Mouse (Mus musculus): ENCODE data around the gene Fastk. TPM values are rescaled to one million over a fixed set of nuclear protein-coding genes. Genes with fewer than 3 reads are reported as not detected.

The Fastk gene
- polyA plus RNA-seq, 1 experiment from 2014 or later = 143 TPM

- Histone ChIP-seq H3K9ac (replicated peaks; ENCODE audit: low read length) (peak overlapping the region; percentile 95), H3K27ac (ENCODE audit: low read length) (no peak overlapping the region), H3K4me1 (ENCODE audit: insufficient read depth, low read length) (peaks cover 25% of the 10 kb centered on the region), H3K4me2 (replicated peaks; ENCODE audit: low read depth, low read length) (peak overlapping the region; percentile 90), H3K4me3 (ENCODE audit: low read length) (peak overlapping the region; percentile 98), H3K36me3 (ENCODE audit: insufficient read depth, low read length) (peaks cover 41% of the 10 kb centered on the region), H3K9me3 (ENCODE audit: low read length) (no peaks in the 10 kb centered on the region), H3K27me3 (ENCODE audit: insufficient read depth, low read length) (no peaks in the 10 kb centered on the region)
- WGBS = 85% methylated on average over 12 of the region's 12 CpGs
- no peak for ATAC-seq (ENCODE audit: low FRiP score, low TSS enrichment)
Measured at GRCm38 (mm10) chr5:24443927-24444326, 1.2 kb downstream of the Fastk start.

GRCm38 (mm10) chr5:24443204-24443603 is 1.9 kb downstream of the Fastk start:
- peaks cover 47% of the 10 kb centered on the region for H3K36me3 ChIP-seq (ENCODE audit: insufficient read depth, low read length)
- 91% methylated on average over 7 of the region's 7 CpGs for WGBS
- H3K4me3 ChIP-seq (ENCODE audit: low read length) = no peak overlapping the region

GRCm38 (mm10) chr5:24442029-24442428 is 3.1 kb downstream of the Fastk start:
- Histone ChIP-seq H3K4me1 (ENCODE audit: insufficient read depth, low read length) (peaks cover 20% of the 10 kb centered on the region), H3K4me3 (ENCODE audit: low read length) (no peak overlapping the region), H3K9me3 (ENCODE audit: low read length) (no peaks in the 10 kb centered on the region), H3K36me3 (ENCODE audit: insufficient read depth, low read length) (peaks cover 52% of the 10 kb centered on the region), H3K27me3 (ENCODE audit: insufficient read depth, low read length) (no peaks in the 10 kb centered on the region), H3K9ac (replicated peaks; ENCODE audit: low read length) (no peak overlapping the region), H3K4me2 (replicated peaks; ENCODE audit: low read depth, low read length) (no peak overlapping the region), H3K27ac (ENCODE audit: low read length) (no peak overlapping the region)
- WGBS = 82% methylated on average over 9 of the region's 9 CpGs
- no peak for ATAC-seq (ENCODE audit: low FRiP score, low TSS enrichment)

More at GRCm38 (mm10) chr5:24443204-24443603, 1.9 kb downstream of the Fastk start:
- Histone ChIP-seq H3K9ac (replicated peaks; ENCODE audit: low read length) (no peak overlapping the region), H3K4me2 (replicated peaks; ENCODE audit: low read depth, low read length) (no peak overlapping the region), H3K27ac (ENCODE audit: low read length) (no peak overlapping the region), H3K9me3 (ENCODE audit: low read length) (no peaks in the 10 kb centered on the region), H3K27me3 (ENCODE audit: insufficient read depth, low read length) (no peaks in the 10 kb centered on the region), H3K4me1 (ENCODE audit: insufficient read depth, low read length) (peaks cover 25% of the 10 kb centered on the region)
- no peak for ATAC-seq (ENCODE audit: low FRiP score, low TSS enrichment)

- no peak for ATAC-seq (ENCODE audit: low FRiP score, low TSS enrichment)
- no peak overlapping the region for H3K27ac ChIP-seq (ENCODE audit: low read length)
- H3K27me3 ChIP-seq (ENCODE audit: insufficient read depth, low read length) = no peaks in the 10 kb centered on the region
- H3K4me3 ChIP-seq (ENCODE audit: low read length) = no peak overlapping the region
- H3K4me2 ChIP-seq (replicated peaks; ENCODE audit: low read depth, low read length) = no peak overlapping the region
- H3K9ac ChIP-seq (replicated peaks; ENCODE audit: low read length) = no peak overlapping the region
- H3K9me3 ChIP-seq (ENCODE audit: low read length) = no peaks in the 10 kb centered on the region
- H3K4me1 ChIP-seq (ENCODE audit: insufficient read depth, low read length) = peaks cover 17% of the 10 kb centered on the region
- 90% methylated on average over 8 of the region's 8 CpGs for WGBS
- H3K36me3 ChIP-seq (ENCODE audit: insufficient read depth, low read length) = peaks cover 61% of the 10 kb centered on the region
Measured at GRCm38 (mm10) chr5:24441187-24441586, 3.9 kb downstream of the Fastk start.

- Histone ChIP-seq H3K9me3 (ENCODE audit: low read length) (no peaks in the 10 kb centered on the region), H3K4me3 (ENCODE audit: low read length) (no peak overlapping the region), H3K27ac (ENCODE audit: low read length) (no peak overlapping the region), H3K4me2 (replicated peaks; ENCODE audit: low read depth, low read length) (no peak overlapping the region), H3K27me3 (ENCODE audit: insufficient read depth, low read length) (no peaks in the 10 kb centered on the region), H3K36me3 (ENCODE audit: insufficient read depth, low read length) (peaks cover 89% of the 10 kb centered on the region), H3K9ac (replicated peaks; ENCODE audit: low read length) (no peak overlapping the region), H3K4me1 (ENCODE audit: insufficient read depth, low read length) (peaks cover 3% of the 10 kb centered on the region)
- ATAC-seq (ENCODE audit: low FRiP score, low TSS enrichment) = no peak
- 94% methylated on average over 8 of the region's 8 CpGs for WGBS
Measured at GRCm38 (mm10) chr5:24433993-24434392, 11.1 kb downstream of the Fastk start.

- no peaks in the 10 kb centered on the region for H3K9me3 ChIP-seq (ENCODE audit: low read length)
- H3K27me3 ChIP-seq (ENCODE audit: insufficient read depth, low read length) = no peaks in the 10 kb centered on the region
- H3K27ac ChIP-seq (ENCODE audit: low read length) = peak overlapping the region; percentile 79
- peak overlapping the region; percentile 53 for H3K9ac ChIP-seq (replicated peaks; ENCODE audit: low read length)
- peak overlapping the region; percentile 37 for H3K4me3 ChIP-seq (ENCODE audit: low read length)
- 27% methylated on average over 9 of the region's 9 CpGs for WGBS
- peaks cover 43% of the 10 kb centered on the region for H3K36me3 ChIP-seq (ENCODE audit: insufficient read depth, low read length)
- H3K4me1 ChIP-seq (ENCODE audit: insufficient read depth, low read length) = peaks cover 45% of the 10 kb centered on the region
- peak overlapping the region; percentile 81 for H3K4me2 ChIP-seq (replicated peaks; ENCODE audit: low read depth, low read length)
- no peak for ATAC-seq (ENCODE audit: low FRiP score, low TSS enrichment)
Measured at GRCm38 (mm10) chr5:24428596-24428995, 16.5 kb downstream of the Fastk start.

GRCm38 (mm10) chr5:24427981-24428402 is 17.1 kb downstream of the Fastk start:
- peaks cover 45% of the 10 kb centered on the region for H3K4me1 ChIP-seq (ENCODE audit: insufficient read depth, low read length)
- H3K4me3 ChIP-seq (ENCODE audit: low read length) = peak overlapping the region; percentile 37
- H3K27ac ChIP-seq (ENCODE audit: low read length) = peak overlapping the region; percentile 79
- WGBS = 13% methylated on average over 15 of the region's 15 CpGs
- peak overlapping the region; percentile 81 for H3K4me2 ChIP-seq (replicated peaks; ENCODE audit: low read depth, low read length)
- H3K27me3 ChIP-seq (ENCODE audit: insufficient read depth, low read length) = no peaks in the 10 kb centered on the region
- peak overlapping the region; percentile 53 for H3K9ac ChIP-seq (replicated peaks; ENCODE audit: low read length)
- no peaks in the 10 kb centered on the region for H3K9me3 ChIP-seq (ENCODE audit: low read length)
- peak; percentile 43 for ATAC-seq (ENCODE audit: low FRiP score, low TSS enrichment)
- peaks cover 38% of the 10 kb centered on the region for H3K36me3 ChIP-seq (ENCODE audit: insufficient read depth, low read length)

- WGBS = 21% methylated on average over 12 of the region's 12 CpGs
Measured at GRCm38 (mm10) chr5:24427285-24427633, 17.8 kb downstream of the Fastk start.

GRCm38 (mm10) chr5:24426556-24427284 is 18.4 kb downstream of the Fastk start:
- peak overlapping the region; percentile 74 for H3K9ac ChIP-seq (replicated peaks; ENCODE audit: low read length)
- peaks cover 52% of the 10 kb centered on the region for H3K4me1 ChIP-seq (ENCODE audit: insufficient read depth, low read length)
- no peaks in the 10 kb centered on the region for H3K9me3 ChIP-seq (ENCODE audit: low read length)
- no peak for ATAC-seq (ENCODE audit: low FRiP score, low TSS enrichment)
- H3K4me3 ChIP-seq (ENCODE audit: low read length) = peak overlapping the region; percentile 70
- H3K27me3 ChIP-seq (ENCODE audit: insufficient read depth, low read length) = no peaks in the 10 kb centered on the region
- H3K27ac ChIP-seq (ENCODE audit: low read length) = peak overlapping the region; percentile 70; the same call in 1 of the 2 replicates
- H3K4me2 ChIP-seq (replicated peaks; ENCODE audit: low read depth, low read length) = peak overlapping the region; percentile 81
- WGBS = 19% methylated on average over 9 of the region's 9 CpGs
- H3K36me3 ChIP-seq (ENCODE audit: insufficient read depth, low read length) = peaks cover 25% of the 10 kb centered on the region

More at GRCm38 (mm10) chr5:24427285-24427633, 17.8 kb downstream of the Fastk start:
- Histone ChIP-seq H3K9ac (replicated peaks; ENCODE audit: low read length) (peak overlapping the region; percentile 48), H3K9me3 (ENCODE audit: low read length) (no peaks in the 10 kb centered on the region), H3K36me3 (ENCODE audit: insufficient read depth, low read length) (peaks cover 31% of the 10 kb centered on the region), H3K4me3 (ENCODE audit: low read length) (peak overlapping the region; percentile 70; the same call in 1 of the 2 replicates), H3K4me1 (ENCODE audit: insufficient read depth, low read length) (peaks cover 52% of the 10 kb centered on the region), H3K4me2 (replicated peaks; ENCODE audit: low read depth, low read length) (peak overlapping the region; percentile 81), H3K27ac (ENCODE audit: low read length) (peak overlapping the region; percentile 70), H3K27me3 (ENCODE audit: insufficient read depth, low read length) (no peaks in the 10 kb centered on the region)
- ATAC-seq (ENCODE audit: low FRiP score, low TSS enrichment) = no peak

- WGBS = 2% methylated on average over 10 of the region's 10 CpGs
- H3K9ac ChIP-seq (replicated peaks; ENCODE audit: low read length) = peak overlapping the region; percentile 74
- H3K9me3 ChIP-seq (ENCODE audit: low read length) = no peaks in the 10 kb centered on the region
- ATAC-seq (ENCODE audit: low FRiP score, low TSS enrichment) = no peak
- H3K27me3 ChIP-seq (ENCODE audit: insufficient read depth, low read length) = no peaks in the 10 kb centered on the region
- peak overlapping the region; percentile 70 for H3K4me3 ChIP-seq (ENCODE audit: low read length)
- H3K4me2 ChIP-seq (replicated peaks; ENCODE audit: low read depth, low read length) = peak overlapping the region; percentile 81
- H3K36me3 ChIP-seq (ENCODE audit: insufficient read depth, low read length) = peaks cover 18% of the 10 kb centered on the region
- peaks cover 52% of the 10 kb centered on the region for H3K4me1 ChIP-seq (ENCODE audit: insufficient read depth, low read length)
- no peak overlapping the region for H3K27ac ChIP-seq (ENCODE audit: low read length)
Measured at GRCm38 (mm10) chr5:24426037-24426432, 19.1 kb downstream of the Fastk start.
